Mouse (Mus musculus) liver, embryonic 14.5 days (tissue): ENCODE results near the gene C030005K15Rik. TPM values are rescaled to one million over a fixed set of nuclear protein-coding genes. Genes with fewer than 3 reads are reported as not detected.
"Not testable (repeated sequence)": the region's sequence is repeated elsewhere in the genome, so short reads cannot be mapped to it uniquely, and the experiment has no call there.

Source experiments
- ATAC-seq: fragments of 200-750 bp; cut with Nextera tagmentation; 2 replicates; pipeline ENCODE4 v1.8.0; 2017; ENCODE audit warnings: moderate number of reproducible peaks, mild to moderate bottlenecking, moderate library complexity; ENCODE audit not compliant: insufficient read depth
- DNase-seq, 3 experiments: peaks; one replicate each; pipeline ENCODE4 v3.0.0-alpha.2; 2012 to 2013; ENCODE audit warnings: low read depth in 3 of 3, low spot score in 3 of 3
- H3K27ac ChIP-seq: fragments of 300-500 bp; sonication (generic); 2 replicates; pipeline ENCODE4 v1.5.1; 2014; ENCODE audit warnings: moderate library complexity, mild to moderate bottlenecking, control low read depth, inconsistent platforms
- H3K27me3 ChIP-seq: fragments of 300-500 bp; sonication (generic); 2 replicates; pipeline ENCODE4 v1.6.1; 2014; ENCODE audit warnings: mild to moderate bottlenecking, low read length, moderate library complexity; ENCODE audit not compliant: control insufficient read depth, insufficient read depth
- H3K36me3 ChIP-seq: fragments of 300-500 bp; sonication (generic); replicated peaks from 2 replicates; pipeline ENCODE4 v1.6.1; 2014; ENCODE audit warnings: low read depth; ENCODE audit not compliant: control insufficient read depth, insufficient read depth
- H3K4me1 ChIP-seq, 2 experiments: fragments of 200-500 bp in 1 of 2; fragments of 300-500 bp in 1 of 2; sonication (generic) in 1 of 2; replicated peaks; 2 replicates each; pipeline ENCODE4 v1.6.1; 2012 to 2014; ENCODE audit warnings: antibody characterized with exemption in 1 of 2, inconsistent platforms in 1 of 2, low read length in 1 of 2; ENCODE audit not compliant: control insufficient read depth in 2 of 2, insufficient read depth in 2 of 2
- H3K4me2 ChIP-seq: fragments of 300-500 bp; sonication (generic); 2 replicates; pipeline ENCODE4 v1.6.1; 2014; ENCODE audit warnings: low read depth, mild to moderate bottlenecking, control low read depth, moderate library complexity
- H3K4me3 ChIP-seq, 2 experiments: fragments of 200-500 bp in 1 of 2; fragments of 300-500 bp in 1 of 2; sonication (generic) in 1 of 2; 2 replicates each; pipeline ENCODE4 v1.5.1; 2012 to 2014; ENCODE audit warnings: low read depth in 2 of 2, low read length in 2 of 2, mild to moderate bottlenecking in 2 of 2, control low read depth in 1 of 2, inconsistent platforms in 1 of 2, moderate library complexity in 1 of 2; ENCODE audit not compliant: insufficient read depth in 1 of 2
- H3K9ac ChIP-seq: fragments of 300-500 bp; sonication (generic); replicated peaks from 2 replicates; pipeline ENCODE4 v1.6.1; 2014; ENCODE audit warnings: mild to moderate bottlenecking, control low read depth, moderate library complexity
- H3K9me3 ChIP-seq: fragments of 300-500 bp; sonication (generic); 2 replicates; pipeline ENCODE4 v1.6.1; 2016; ENCODE audit warnings: low read length, mixed read lengths; ENCODE audit not compliant: control insufficient read depth
- CTCF ChIP-seq: IDR thresholded peaks from 2 replicates; pipeline ENCODE4 v1.5.1; 2016; ENCODE audit warnings: antibody characterized with exemption, low read depth, control low read depth
- EP300 ChIP-seq: IDR thresholded peaks from 2 replicates; pipeline ENCODE4 v1.6.1; 2016; ENCODE audit warnings: antibody characterized with exemption, low read depth
- WGBS: fragments of 180-500 bp; shearing (Covaris S2); extraction: QIAGEN DNeasy Blood & Tissue Kit; methylation state at CpG from one replicate; pipeline ENCODE4 v1.1.7; 2014; ENCODE audit not compliant: insufficient replicate concordance; 5-methylcytosine and 5-hydroxymethylcytosine counted together
- polyA plus RNA-seq, 2 experiments: library from polyadenylated mRNA; depleted of rRNA in 1 of 2; stranded (reverse) in 1 of 2; unstranded in 1 of 2; fragments of >200 nt; fragmentation: Nextera tagmentation in 1 of 2; extraction: Ambion mirVana in 1 of 2; gene quantifications; 2 replicates each; pipeline versions ENCODE4 v1.2.1 to v1.2.3; 2012 to 2014

Gene C030005K15Rik
- polyA plus RNA-seq (2012; rRNA removed) (not detected in 2 replicates), polyA plus RNA-seq (2014; fragmentation: Nextera tagmentation; extraction: Ambion mirVana) (not detected in 2 replicates)

GRCm38 (mm10) chr10:97726655-97727054 lies at the start of gene C030005K15Rik:
Gene C030005K15Rik, minus strand, starts transcription at chr10:97726755.
- not testable (repeated sequence) for H3K9me3 ChIP-seq, H3K4me2 ChIP-seq, H3K36me3 ChIP-seq, H3K27ac ChIP-seq, ATAC-seq, H3K9ac ChIP-seq, DNase-seq, H3K4me3 ChIP-seq, H3K4me1 ChIP-seq, H3K27me3 ChIP-seq

- H3K4me3 ChIP-seq: no peak overlapping the region
- H3K36me3 ChIP-seq: no peaks in the 10 kb centered on the region
- H3K27ac ChIP-seq: no peak overlapping the region
- H3K4me2 ChIP-seq: no peak overlapping the region
- TF ChIP-seq CTCF: no peak; the same call in 1 of the 2 replicates
- TF ChIP-seq EP300: no peak
- no peaks in the 10 kb centered on the region for H3K4me1 ChIP-seq
- no peak overlapping the region for H3K9ac ChIP-seq
- no peaks in the 10 kb centered on the region for H3K9me3 ChIP-seq
- no peak for DNase-seq
- no peak for ATAC-seq
- WGBS: 37% methylated on average over 5 of the region's 5 CpGs
- no peaks in the 10 kb centered on the region for H3K27me3 ChIP-seq
Observed at GRCm38 (mm10) chr10:97768171-97768749, 41.7 kb upstream of the C030005K15Rik start.

- Histone ChIP-seq H3K27me3 (no peaks in the 10 kb centered on the region), H3K4me2 (no peak overlapping the region), H3K4me3 (no peak overlapping the region), H3K36me3 (no peaks in the 10 kb centered on the region), H3K9me3 (no peaks in the 10 kb centered on the region), H3K27ac (no peak overlapping the region), H3K9ac (no peak overlapping the region), H3K4me1 (no peaks in the 10 kb centered on the region)
- ATAC-seq: no peak
- 39% methylated on average over 4 of the region's 4 CpGs for WGBS
- TF ChIP-seq CTCF: no peak
- no peak for DNase-seq
Observed at GRCm38 (mm10) chr10:97753821-97754220, 27.3 kb upstream of the C030005K15Rik start.

DNA sequence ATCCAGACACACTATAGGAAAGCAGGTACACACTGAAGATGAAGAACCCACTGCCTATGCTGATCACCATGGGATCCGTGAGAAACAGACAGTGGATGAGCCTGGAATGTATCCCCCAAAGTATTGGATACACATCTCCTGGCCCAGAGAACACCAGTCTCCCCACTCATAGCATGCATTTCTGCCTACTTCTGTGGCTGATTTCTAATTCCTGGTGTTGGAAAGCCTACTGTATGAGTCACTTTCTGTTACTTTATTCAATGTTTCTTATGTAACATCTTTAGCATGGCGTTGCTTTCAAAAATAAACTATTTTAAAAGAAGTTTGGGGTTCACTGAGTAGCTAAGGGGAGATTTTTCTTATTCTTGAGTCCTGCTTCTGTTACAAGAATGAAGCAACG lies 20.7 kb upstream of the C030005K15Rik start:
- DNase-seq: no peak
- no peak for TF ChIP-seq EP300
- no peak for TF ChIP-seq CTCF
- Histone ChIP-seq H3K36me3 (no peaks in the 10 kb centered on the region), H3K4me1 (no peaks in the 10 kb centered on the region), H3K27me3 (no peaks in the 10 kb centered on the region), H3K27ac (no peak overlapping the region), H3K9me3 (no peaks in the 10 kb centered on the region), H3K9ac (no peak overlapping the region), H3K4me2 (no peak overlapping the region), H3K4me3 (no peak overlapping the region)
- 49% methylated on average over 3 of the region's 3 CpGs for WGBS
- ATAC-seq: no peak

- no peak for DNase-seq
Observed at GRCm38 (mm10) chr10:97725929-97726328, 626 bp downstream of the C030005K15Rik start.

More at GRCm38 (mm10) chr10:97725929-97726328, 626 bp downstream of the C030005K15Rik start:
- Histone ChIP-seq H3K9me3 (no peaks in the 10 kb centered on the region), H3K36me3 (no peaks in the 10 kb centered on the region), H3K9ac (no peak overlapping the region), H3K27ac (no peak overlapping the region), H3K4me2 (no peak overlapping the region), H3K4me3 (no peak overlapping the region), H3K4me1 (no peaks in the 10 kb centered on the region), H3K27me3 (no peaks in the 10 kb centered on the region)
- 11% methylated on average over 1 of the region's 1 CpGs for WGBS
- no peak for ATAC-seq
- no peak for TF ChIP-seq CTCF
- no peak for TF ChIP-seq EP300
